Mouse (Mus musculus) bone marrow macrophage, adult 2 months (primary cell): ENCODE results near the gene Mas1.

ENCODE experiments used
- CTCF ChIP-seq: IDR thresholded peaks from 2 replicates; pipeline ENCODE4 v1.5.1; 2012; ENCODE audit warnings: low read depth, mild to moderate bottlenecking, low read length, moderate library complexity
- POLR2A ChIP-seq: IDR thresholded peaks from 2 replicates; pipeline ENCODE4 v1.6.1; 2012; ENCODE audit warnings: mild to moderate bottlenecking, low read depth, low read length, borderline replicate concordance

DNA sequence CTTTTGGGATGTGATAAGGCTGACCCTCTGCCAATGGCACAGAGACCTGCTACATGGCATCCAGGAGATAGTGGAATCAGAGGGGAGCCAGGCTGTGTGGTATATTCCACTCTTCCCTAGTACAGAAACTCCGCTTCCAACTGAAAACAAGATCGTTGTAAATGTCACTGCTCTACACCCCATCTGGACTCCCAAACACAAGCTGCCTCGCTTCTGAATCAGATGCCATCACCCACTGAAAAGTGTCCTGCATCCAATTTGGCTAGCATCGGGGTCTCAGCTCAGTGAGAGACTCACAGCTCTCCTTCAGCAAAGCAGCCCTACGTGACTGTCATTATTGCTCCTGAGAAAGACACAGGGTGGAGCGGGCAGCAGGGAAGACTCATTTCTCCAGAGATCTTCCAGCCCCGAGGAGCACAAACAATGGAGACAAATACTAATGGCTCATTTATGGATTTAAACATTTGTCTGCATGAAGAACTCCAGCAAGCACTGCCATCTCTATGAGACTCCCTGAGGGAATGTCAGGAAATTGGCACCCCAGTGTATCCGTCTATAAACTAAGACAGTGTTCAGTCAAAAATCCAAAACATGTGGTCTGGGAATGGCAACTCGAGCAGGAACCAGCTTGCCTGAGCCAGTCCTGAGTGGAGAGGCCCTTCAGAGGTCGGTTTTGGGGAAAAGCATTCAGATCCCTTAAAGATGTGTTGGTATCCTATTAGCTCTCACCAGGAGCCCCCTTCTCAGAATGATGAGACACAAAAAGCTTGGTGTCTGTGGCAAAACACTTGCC, 28.3 kb downstream of the Mas1 start:
- TF ChIP-seq POLR2A = no peak
- no peak for TF ChIP-seq CTCF
